In genomic region chr6:98402605-98403004, GRCm38 (mm10) we compare ENCODE assay signal across 28 mouse cellular contexts.
"Had no signal": no experiment of that assay in that cellular context is flagged by ENCODE, and none has a peak within 500 bp of the region (broad histone marks: within the 10 kb centered on the region; RNA-seq: fewer than 3 reads in every experiment).

No protein-coding gene starts in this region.

- H3K4me1 ChIP-seq: embryonic facial prominence, embryonic 10.5 days; embryonic facial prominence, embryonic 12.5 days; embryonic facial prominence, embryonic 13.5 days; embryonic facial prominence, embryonic 15.5 days; forebrain, embryonic 10.5 days; forebrain, embryonic 12.5 days; forebrain, embryonic 13.5 days; forebrain, embryonic 15.5 days had no signal

- H3K27ac ChIP-seq: embryonic facial prominence, embryonic 10.5 days; embryonic facial prominence, embryonic 12.5 days; embryonic facial prominence, embryonic 13.5 days; embryonic facial prominence, embryonic 15.5 days; forebrain, embryonic 10.5 days; forebrain, embryonic 12.5 days; forebrain, embryonic 13.5 days; forebrain, embryonic 15.5 days; gastrocnemius, adult 2 months had no signal

- ATAC-seq: forebrain, embryonic 13.5 days; forebrain, embryonic 14.5 days; forebrain, embryonic 15.5 days; forebrain, embryonic 16.5 days; forebrain, postnatal 0 days had no signal

- H3K4me2 ChIP-seq: embryonic facial prominence, embryonic 12.5 days; embryonic facial prominence, embryonic 13.5 days; embryonic facial prominence, embryonic 15.5 days; forebrain, embryonic 12.5 days; forebrain, embryonic 13.5 days; forebrain, embryonic 15.5 days had no signal

- H3K36me3 ChIP-seq: embryonic facial prominence, embryonic 10.5 days; embryonic facial prominence, embryonic 12.5 days; embryonic facial prominence, embryonic 13.5 days; embryonic facial prominence, embryonic 15.5 days; forebrain, embryonic 10.5 days; forebrain, embryonic 12.5 days; forebrain, embryonic 15.5 days had no signal

- H3K9me3 ChIP-seq: embryonic facial prominence, embryonic 10.5 days; embryonic facial prominence, embryonic 12.5 days; embryonic facial prominence, embryonic 13.5 days; embryonic facial prominence, embryonic 15.5 days; forebrain, embryonic 10.5 days; forebrain, embryonic 12.5 days; forebrain, embryonic 13.5 days; forebrain, embryonic 15.5 days had no signal

- H3K27me3 ChIP-seq: embryonic facial prominence, embryonic 12.5 days; embryonic facial prominence, embryonic 13.5 days; embryonic facial prominence, embryonic 15.5 days; forebrain, embryonic 12.5 days; forebrain, embryonic 13.5 days; forebrain, embryonic 15.5 days had no signal

- DNase-seq: cerebellum, adult 18-20 months; cerebellum, adult 2 months; cerebellum, adult 8-10 months; cerebellum, adult 9-10 months; cerebellum, adult 9-11 months; cerebellum, postnatal 10 days; cerebellum, postnatal 14 days; cerebellum, postnatal 25 days; cerebellum, postnatal 36 days; embryo, embryonic 11 days; forebrain, postnatal 0 days; gastrocnemius, adult 2 months; gastrocnemius, postnatal 10 days; gastrocnemius, postnatal 14 days; gastrocnemius, postnatal 25 days; gastrocnemius, postnatal 36 days; heart, adult 11 months had no signal

- H3K4me3 ChIP-seq: embryonic facial prominence, embryonic 10.5 days; embryonic facial prominence, embryonic 12.5 days; embryonic facial prominence, embryonic 13.5 days; embryonic facial prominence, embryonic 15.5 days; erythroblast, embryonic 14.5 days; forebrain, embryonic 10.5 days; forebrain, embryonic 12.5 days; forebrain, embryonic 13.5 days; forebrain, embryonic 15.5 days; gastrocnemius, adult 2 months had no signal

- H3K9ac ChIP-seq: embryonic facial prominence, embryonic 12.5 days; embryonic facial prominence, embryonic 13.5 days; embryonic facial prominence, embryonic 15.5 days; forebrain, embryonic 12.5 days; forebrain, embryonic 13.5 days; forebrain, embryonic 15.5 days; forebrain, postnatal 0 days had no signal
